Comparison of ENCODE assay signal across 12 mouse cellular contexts in genomic region chr11:77684896-77685295, GRCm38 (mm10). TPM values are rescaled to one million over a fixed set of nuclear protein-coding genes. Genes with fewer than 3 reads are reported as not detected.
DNase-seq lines count a peak whose midpoint lies in the region; ATAC-seq and TF ChIP-seq lines count a peak whose summit lies in the region.
"Had no signal": no experiment of that assay in that cellular context is flagged by ENCODE, and none has a peak within 500 bp of the region (broad histone marks: within the 10 kb centered on the region; RNA-seq: fewer than 3 reads in every experiment).

No protein-coding gene starts in this region.

- H3K4me3 ChIP-seq in hindbrain, embryonic 10.5 days, result peak overlapping the region; percentile 98
- no peak overlapping the region for H3K4me3 ChIP-seq in hindbrain, embryonic 11.5 days (ENCODE audit: low read depth, low read length)
- peak overlapping the region in 2 of 3 experiments; percentile 78 to 98 for H3K4me3 ChIP-seq in CH12.LX (replicated peaks in 1 of 3; ENCODE audit: low read depth in 2 of 3, low read length in 2 of 3, poor library complexity in 1 of 3)
- H3K4me3 ChIP-seq in embryonic facial prominence, embryonic 10.5 days, result peak overlapping the region; percentile 94; the same call in 1 of the 2 replicates
- H3K4me3 ChIP-seq in liver, embryonic 13.5 days (replicated peaks), result no peak overlapping the region

- TF ChIP-seq CTCF in CH12.LX (conservative IDR thresholded peaks at IDR 0.05 in 1 of 2, IDR thresholded peaks at IDR 0.05 in 1 of 2; ENCODE audit: low read depth in 2 of 2, low read length in 2 of 2), result no peak

- H3K36me3 ChIP-seq in hindbrain, embryonic 10.5 days, result peaks cover 14% of the 10 kb centered on the region
- H3K36me3 ChIP-seq in hindbrain, embryonic 11.5 days (ENCODE audit: control insufficient read depth, insufficient read depth, low read length), result no peaks in the 10 kb centered on the region
- H3K36me3 ChIP-seq in CH12.LX (replicated peaks in 1 of 2; ENCODE audit: control insufficient read depth in 1 of 2, insufficient read depth in 1 of 2, low read length in 1 of 2), result peaks cover 0 to 12% of the 10 kb centered on the region in 2 experiments
- H3K36me3 ChIP-seq in embryonic facial prominence, embryonic 10.5 days (replicated peaks), result peaks cover 14% of the 10 kb centered on the region
- H3K36me3 ChIP-seq in liver, embryonic 13.5 days, result peaks cover 4% of the 10 kb centered on the region; the same call in 1 of the 2 replicates

- no peaks in the 10 kb centered on the region for H3K27me3 ChIP-seq in hindbrain, embryonic 10.5 days (ENCODE audit: insufficient read depth, poor library complexity, severe bottlenecking)
- no peaks in the 10 kb centered on the region for H3K27me3 ChIP-seq in hindbrain, embryonic 11.5 days (ENCODE audit: control insufficient read depth, insufficient read depth, low read length)
- H3K27me3 ChIP-seq in CH12.LX (replicated peaks), result no peaks in the 10 kb centered on the region
- no peaks in the 10 kb centered on the region for H3K27me3 ChIP-seq in embryonic facial prominence, embryonic 10.5 days (replicated peaks; ENCODE audit: low read depth, poor library complexity, severe bottlenecking)
- H3K27me3 ChIP-seq in liver, embryonic 13.5 days, result no peaks in the 10 kb centered on the region

- peaks cover 23% of the 10 kb centered on the region for H3K4me1 ChIP-seq in hindbrain, embryonic 10.5 days (replicated peaks)
- no peaks in the 10 kb centered on the region for H3K4me1 ChIP-seq in hindbrain, embryonic 11.5 days (replicated peaks; ENCODE audit: control insufficient read depth, insufficient read depth, low read length)
- H3K4me1 ChIP-seq in CH12.LX (ENCODE audit: control insufficient read depth in 1 of 2, insufficient read depth in 2 of 2), result peaks cover 0 to 25% of the 10 kb centered on the region in 2 experiments; a peak in 2 of 4 replicates
- peaks cover 12% of the 10 kb centered on the region for H3K4me1 ChIP-seq in embryonic facial prominence, embryonic 10.5 days
- peaks cover 20% of the 10 kb centered on the region for H3K4me1 ChIP-seq in liver, embryonic 13.5 days (replicated peaks)

- TF ChIP-seq EP300 in CH12.LX (IDR thresholded peaks at IDR 0.05; ENCODE audit: low read length), result no peak

- no peaks in the 10 kb centered on the region for H3K9me3 ChIP-seq in hindbrain, embryonic 10.5 days
- H3K9me3 ChIP-seq in hindbrain, embryonic 11.5 days (ENCODE audit: control insufficient read depth, low read length), result no peaks in the 10 kb centered on the region
- no peaks in the 10 kb centered on the region for H3K9me3 ChIP-seq in CH12.LX (replicated peaks; ENCODE audit: low read length)
- H3K9me3 ChIP-seq in embryonic facial prominence, embryonic 10.5 days, result no peaks in the 10 kb centered on the region
- no peaks in the 10 kb centered on the region for H3K9me3 ChIP-seq in liver, embryonic 13.5 days (replicated peaks)

- H3K27ac ChIP-seq in hindbrain, embryonic 10.5 days, result peak overlapping the region; percentile 99; the same call in 1 of the 2 replicates
- H3K27ac ChIP-seq in hindbrain, embryonic 11.5 days (ENCODE audit: low read depth, low read length), result no peak overlapping the region
- H3K27ac ChIP-seq in CH12.LX (ENCODE audit: insufficient read depth, low read depth), result no peak overlapping the region
- H3K27ac ChIP-seq in embryonic facial prominence, embryonic 10.5 days (replicated peaks), result no peak overlapping the region
- H3K27ac ChIP-seq in liver, embryonic 13.5 days, result no peak overlapping the region

- no peak for ATAC-seq in hindbrain, embryonic 11.5 days (ENCODE audit: low FRiP score)
- ATAC-seq in liver, embryonic 13.5 days (ENCODE audit: low read depth), result no peak

- peaks cover 35% of the 10 kb centered on the region for H3K79me2 ChIP-seq in CH12.LX (replicated peaks; ENCODE audit: control insufficient read depth, extremely low read depth, insufficient read depth, poor library complexity, severe bottlenecking)

- no peak overlapping the region for H3K9ac ChIP-seq in hindbrain, embryonic 11.5 days (ENCODE audit: low read depth, low read length)
- no peak overlapping the region; the same call in 1 of the 2 replicates for H3K9ac ChIP-seq in CH12.LX (ENCODE audit: insufficient read depth, low read depth)
- H3K9ac ChIP-seq in liver, embryonic 13.5 days, result no peak overlapping the region

- no peak for TF ChIP-seq POLR2A in CH12.LX (IDR thresholded peaks at IDR 0.05; ENCODE audit: low read depth, low read length)

- no peak for TF ChIP-seq RAD21 in CH12.LX (IDR thresholded peaks at IDR 0.05; ENCODE audit: low read depth, low read length)

- H3K4me2 ChIP-seq in hindbrain, embryonic 11.5 days (replicated peaks; ENCODE audit: low read depth, low read length), result no peak overlapping the region
- H3K4me2 ChIP-seq in CH12.LX (ENCODE audit: insufficient read depth, low read depth, poor library complexity, severe bottlenecking), result peak overlapping the region; percentile 19; the same call in 1 of the 2 replicates
- peak overlapping the region; percentile 22; the same call in 1 of the 2 replicates for H3K4me2 ChIP-seq in liver, embryonic 13.5 days

- dilution Hi-C loops in CH12.LX (cut with MboI; ENCODE audit: extremely low pct_ligation_motif_present, extremely low pct_unique_long_range_greater_than_20kb, low sequenced_read_pairs), result no loop called here

- in situ Hi-C loops in CH12.LX (cut with MboI; ENCODE audit: low pct_ligation_motif_present, low pct_unique_long_range_greater_than_20kb, low sequenced_read_pairs), result no loop called here

- no peak for DNase-seq in hindbrain, embryonic 10.5 days (ENCODE audit: low spot score)
- no peak for DNase-seq in hindbrain, embryonic 11.5 days (ENCODE audit: low spot score)
- no peak for DNase-seq in CH12.LX (ENCODE audit: extremely low read depth)
- DNase-seq in embryonic facial prominence, embryonic 10.5 days (ENCODE audit: low spot score), result no peak
- no peak for DNase-seq in liver, embryonic 13.5 days
- no peak for DNase-seq in retina, postnatal 1 day
- DNase-seq in T-cell, adult 2 months (ENCODE audit: low spot score), result no peak
- DNase-seq: cerebellum, adult 9-11 months; gastrocnemius, postnatal 14 days had no signal

- 80% methylated on average over 2 of the region's 2 CpGs for WGBS in hindbrain, embryonic 10.5 days
- WGBS in hindbrain, embryonic 11.5 days, result 76% methylated on average over 2 of the region's 2 CpGs
- WGBS in embryonic facial prominence, embryonic 10.5 days, result 72% methylated on average over 2 of the region's 2 CpGs
- whole genome bisulfite sequencing in liver, embryonic 13.5 days (ENCODE audit: insufficient replicate concordance), result 36% methylated on average over 2 of the region's 2 CpGs

TF ChIP-seq in CH12.LX, 34 proteins besides CTCF, POLR2A, EP300 and RAD21:
- TF ChIP-seq JUND (conservative IDR thresholded peaks at IDR 0.05; ENCODE audit: low read depth, low read length) (no peak), E2F4 (IDR thresholded peaks at IDR 0.05; ENCODE audit: insufficient replicate concordance, low read depth, low read length) (no peak), NELFE (IDR thresholded peaks at IDR 0.05; ENCODE audit: low read depth, low read length) (no peak), ZNF384 (IDR thresholded peaks at IDR 0.05; ENCODE audit: low read depth, low read length) (no peak), BHLHE40 (IDR thresholded peaks at IDR 0.05; ENCODE audit: low read depth, low read length) (no peak), MAX (IDR thresholded peaks at IDR 0.05; ENCODE audit: low read length) (no peak), CHD2 (IDR thresholded peaks at IDR 0.05; ENCODE audit: low read length) (no peak), RCOR1 (conservative IDR thresholded peaks at IDR 0.05; ENCODE audit: low read depth, low read length) (no peak), TCF12 (IDR thresholded peaks at IDR 0.05; ENCODE audit: low read depth, low read length) (no peak)

RNA-seq across cellular contexts. Expression of gene Nufip2, which starts 1.1 kb away (rescaled TPM):
- polyA plus RNA-seq in hindbrain, embryonic 10.5 days (2016; fragmentation: Nextera tagmentation; extraction: Ambion mirVana), result 3.6 and 3.7 TPM in 2 replicates
- polyA plus RNA-seq in hindbrain, embryonic 11.5 days (2014; fragmentation: Nextera tagmentation; extraction: Ambion mirVana), result 5.0 and 15.3 TPM in 2 replicates
- total RNA-seq in CH12.LX (2012; rRNA removed) (29.6 and 48.6 TPM in 2 replicates), CH12.LX (2014; rRNA removed) (53.6 and 55.6 TPM in 2 replicates)
- 38.8 and 41.2 TPM in 2 replicates for polyA plus RNA-seq in CH12.LX (2012; ENCODE audit: insufficient read length, low read depth)
- 3.9 and 4.7 TPM in 2 replicates for polyA plus RNA-seq in embryonic facial prominence, embryonic 10.5 days (2016; fragmentation: Nextera tagmentation; extraction: Ambion mirVana)
- polyA plus RNA-seq in liver, embryonic 13.5 days (2015; fragmentation: Nextera tagmentation; extraction: Ambion mirVana), result 2.2 TPM in 2 replicates

RNA-seq across cellular contexts. Expression of gene Cryba1, which starts 40.2 kb away (rescaled TPM):
- 1.6 and 2.2 TPM in 2 replicates for polyA plus RNA-seq in hindbrain, embryonic 10.5 days (2016; fragmentation: Nextera tagmentation; extraction: Ambion mirVana)
- 2.7 and 4.0 TPM in 2 replicates for polyA plus RNA-seq in hindbrain, embryonic 11.5 days (2014; fragmentation: Nextera tagmentation; extraction: Ambion mirVana)
- total RNA-seq in CH12.LX (2012; rRNA removed), result not detected in 2 replicates
- not detected in 2 replicates for total RNA-seq in CH12.LX (2014; rRNA removed)
- not detected in 2 replicates for polyA plus RNA-seq in CH12.LX (2012; ENCODE audit: insufficient read length, low read depth)
- 0.88 and 2.2 TPM in 2 replicates for polyA plus RNA-seq in embryonic facial prominence, embryonic 10.5 days (2016; fragmentation: Nextera tagmentation; extraction: Ambion mirVana)
- polyA plus RNA-seq in liver, embryonic 13.5 days (2015; fragmentation: Nextera tagmentation; extraction: Ambion mirVana), result 0.24 TPM in 1 of 2 replicates, not detected in the other
- total RNA-seq: gastrocnemius, postnatal 14 days; left cerebral cortex, postnatal 25 days had no signal
- polyA plus RNA-seq: large intestine, adult 2 months; lung, embryonic 16.5 days had no signal

Comparison
In these comparisons a context has a peak if more than half of its experiments do, and no peak if none do; other contexts are left out.
1. H3K4me3 ChIP-seq: peak in hindbrain, embryonic 10.5 days (single experiment), CH12.LX (2 of 3) and embryonic facial prominence, embryonic 10.5 days (single experiment); none in hindbrain, embryonic 11.5 days (single experiment) and liver, embryonic 13.5 days (single experiment).